Mouse (Mus musculus) megakaryocyte, embryonic 14.5 days (primary cell): ENCODE results near the gene Syt15.

Experiments used
- FLI1 ChIP-seq: IDR thresholded peaks from 2 replicates; pipeline ENCODE4 v1.6.1; 2012; ENCODE audit warnings: low read length, inconsistent platforms, mixed read lengths
- GATA1 ChIP-seq: IDR thresholded peaks from 3 replicates; pipeline ENCODE4 v1.6.1; 2012; ENCODE audit warnings: mixed read lengths, low read length, inconsistent platforms, borderline replicate concordance

- TF ChIP-seq GATA1 (no peak), FLI1 (no peak)
Observed at GRCm38 (mm10) chr14:34195466-34195865, 23.9 kb upstream of the Syt15 start.
